Mouse (Mus musculus) cerebellum, adult 9-10 months (tissue): ENCODE data around the gene Hipk2.

ENCODE experiments used
- DNase-seq: peaks from one replicate; pipeline ENCODE4 v3.0.0; 2022

Gene Hipk2

DNA sequence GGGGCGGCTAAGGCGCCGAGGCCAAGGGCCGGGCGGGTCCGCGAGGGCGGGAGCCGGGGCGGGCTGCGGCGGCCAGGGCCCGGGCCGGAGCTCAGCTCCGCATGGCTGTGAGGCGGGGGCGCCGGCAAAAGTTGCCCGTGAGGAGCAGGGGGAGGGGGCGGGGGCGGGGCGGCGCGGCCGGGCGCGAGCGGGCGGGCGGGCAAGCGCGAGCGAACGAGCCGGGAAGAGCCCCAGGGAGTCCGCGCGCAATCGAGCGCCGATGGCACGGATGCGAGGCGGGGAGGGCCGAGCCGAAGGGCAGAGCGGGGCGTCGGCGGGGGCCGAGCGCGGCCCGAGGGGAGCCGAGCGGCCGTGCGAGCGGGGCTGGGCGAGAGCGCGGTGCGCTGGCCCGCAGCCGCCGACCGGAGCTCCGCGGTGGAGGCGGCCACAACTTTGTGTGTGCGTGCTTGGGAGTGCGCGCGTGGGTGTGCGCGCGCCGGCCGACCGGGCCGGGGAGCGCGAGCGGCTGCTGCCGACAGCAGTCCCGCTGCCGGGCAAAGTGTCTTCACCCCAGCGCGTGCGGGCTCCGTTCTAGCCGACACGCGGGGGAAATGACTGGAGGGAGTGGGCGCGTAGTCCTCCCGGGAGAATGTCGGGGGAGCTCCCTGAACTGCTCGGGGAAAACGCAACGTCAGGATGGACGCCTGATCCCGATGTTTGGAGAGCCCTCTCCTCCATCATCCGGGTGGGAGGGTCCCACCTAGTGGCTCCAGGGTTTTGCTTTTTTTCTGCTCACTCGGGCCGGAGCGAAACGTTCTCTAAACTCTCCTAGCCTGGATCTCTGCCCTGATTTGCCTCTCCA lies at the start of gene Hipk2:
Hipk2 (minus strand) TSS at position 95 of the 841 bp plus-strand sequence.
- DNase-seq, result peak; percentile 59

DNA sequence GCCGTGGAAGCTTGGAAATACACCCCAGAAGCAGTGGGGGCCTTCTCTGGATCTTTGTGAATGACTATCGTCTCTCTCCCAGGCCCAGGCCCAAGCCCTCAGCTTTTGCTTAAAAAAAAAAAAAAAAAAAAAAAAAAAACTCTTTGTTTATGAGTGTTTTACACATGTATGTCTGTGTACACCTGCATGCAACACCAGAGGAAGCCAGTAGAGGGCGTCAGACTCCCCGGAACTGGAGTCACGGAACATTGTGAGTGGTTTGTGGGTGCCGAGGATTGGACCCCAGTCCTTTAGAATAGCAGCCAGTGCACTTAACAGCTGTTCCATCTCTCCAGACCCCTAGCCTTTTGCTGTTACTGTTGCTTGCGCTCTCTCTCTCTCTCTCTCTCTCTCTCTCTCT lies 49.8 kb upstream of the Hipk2 start:
- DNase-seq, result no peak

DNA sequence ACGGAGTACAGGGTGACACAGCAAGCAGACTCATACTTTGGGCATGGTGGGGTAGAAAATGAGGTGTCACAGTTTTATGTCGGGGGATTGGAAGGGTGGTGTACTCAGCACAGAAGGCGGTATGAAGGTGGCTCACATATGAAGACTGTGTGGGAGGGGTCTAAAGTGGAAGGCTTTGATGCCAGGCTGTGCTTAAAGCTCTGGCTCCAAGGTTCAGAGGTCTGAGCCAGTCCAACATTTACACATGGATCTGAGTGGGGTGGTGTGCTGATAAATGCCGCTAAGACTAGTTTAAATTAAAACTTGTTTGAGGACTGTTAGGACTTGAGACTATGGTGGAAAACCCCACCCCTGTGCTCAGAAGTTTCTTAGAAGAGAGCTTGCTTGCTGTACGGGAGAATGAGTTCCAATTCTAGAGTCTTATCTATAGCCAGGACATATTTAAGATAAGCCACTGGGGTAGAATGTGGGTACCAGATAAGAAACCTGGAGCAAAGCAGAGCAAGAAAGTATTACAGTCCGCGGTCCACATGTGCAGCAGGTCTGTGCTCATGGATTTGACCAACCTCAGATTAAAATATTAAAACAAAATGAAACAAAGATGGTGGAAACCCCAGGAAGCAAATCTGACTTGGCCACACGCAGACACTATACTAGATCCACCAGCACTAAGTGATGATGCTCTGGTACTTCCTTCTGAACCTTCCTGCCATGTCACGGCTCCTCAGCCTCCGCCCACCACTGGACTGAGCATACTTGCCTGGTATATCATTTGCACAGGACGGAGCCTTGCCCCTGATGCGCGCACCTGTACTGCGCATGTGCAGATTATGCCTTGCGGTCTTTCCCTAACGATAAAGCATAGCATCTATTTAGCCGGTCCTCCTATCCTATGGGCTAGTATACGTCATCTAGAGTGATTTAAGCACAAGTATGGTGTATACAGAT lies 48.2 kb upstream of the Hipk2 start:
- no peak for DNase-seq

DNA sequence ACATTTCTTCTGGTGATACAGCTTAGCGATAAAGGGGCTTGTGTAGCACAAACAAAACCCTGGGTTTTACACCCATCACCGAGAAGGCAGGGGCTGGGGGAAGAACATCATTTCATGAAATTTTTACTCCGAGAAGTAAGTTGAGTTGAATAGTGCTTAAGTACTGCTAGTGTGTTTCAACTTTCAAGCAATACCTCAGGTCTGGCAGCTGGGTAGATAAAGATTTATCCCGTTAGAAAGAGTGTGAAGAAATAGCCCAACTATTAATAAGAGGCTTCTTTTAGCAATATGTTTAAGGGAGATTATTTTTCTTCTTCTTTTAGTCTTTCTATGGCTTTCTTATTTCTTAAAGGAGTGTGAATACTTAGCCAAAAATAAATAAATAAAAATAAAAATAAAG lies 47.5 kb upstream of the Hipk2 start:
- no peak for DNase-seq

DNA sequence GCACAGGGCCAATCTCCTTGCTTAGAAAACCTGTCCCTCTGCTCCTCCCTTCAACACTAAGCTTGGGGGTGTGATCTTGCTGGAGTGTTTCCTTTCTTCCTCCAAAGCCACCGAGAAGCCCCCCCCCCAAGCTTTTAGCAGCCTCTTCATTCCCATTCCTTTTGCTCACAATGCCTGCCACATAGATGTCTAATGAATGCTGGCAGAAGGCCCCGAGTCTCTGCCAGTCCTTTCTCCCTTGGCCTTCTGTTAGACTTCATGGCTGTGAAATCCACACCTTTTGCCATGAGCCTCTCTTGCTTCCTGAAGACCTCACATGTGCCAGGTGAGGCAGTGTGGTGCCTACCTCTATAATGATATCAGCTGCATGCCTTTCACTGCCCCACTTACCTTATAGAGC lies 46.6 kb upstream of the Hipk2 start:
- no peak for DNase-seq

DNA sequence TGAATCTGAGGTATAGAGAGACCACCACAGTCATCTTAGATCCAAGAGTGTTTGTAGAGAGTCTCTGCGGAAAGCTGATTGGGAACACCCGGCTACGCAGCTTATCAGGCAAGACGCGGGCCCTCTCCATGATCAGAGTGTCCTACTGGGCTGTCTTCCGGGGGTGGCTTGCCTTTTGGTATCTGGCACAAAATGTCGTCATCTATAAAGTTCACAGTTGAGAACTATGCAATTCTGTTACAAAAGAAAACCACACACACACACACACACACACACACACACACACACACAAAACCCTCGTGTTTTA lies 45.8 kb upstream of the Hipk2 start:
- DNase-seq, result no peak

DNA sequence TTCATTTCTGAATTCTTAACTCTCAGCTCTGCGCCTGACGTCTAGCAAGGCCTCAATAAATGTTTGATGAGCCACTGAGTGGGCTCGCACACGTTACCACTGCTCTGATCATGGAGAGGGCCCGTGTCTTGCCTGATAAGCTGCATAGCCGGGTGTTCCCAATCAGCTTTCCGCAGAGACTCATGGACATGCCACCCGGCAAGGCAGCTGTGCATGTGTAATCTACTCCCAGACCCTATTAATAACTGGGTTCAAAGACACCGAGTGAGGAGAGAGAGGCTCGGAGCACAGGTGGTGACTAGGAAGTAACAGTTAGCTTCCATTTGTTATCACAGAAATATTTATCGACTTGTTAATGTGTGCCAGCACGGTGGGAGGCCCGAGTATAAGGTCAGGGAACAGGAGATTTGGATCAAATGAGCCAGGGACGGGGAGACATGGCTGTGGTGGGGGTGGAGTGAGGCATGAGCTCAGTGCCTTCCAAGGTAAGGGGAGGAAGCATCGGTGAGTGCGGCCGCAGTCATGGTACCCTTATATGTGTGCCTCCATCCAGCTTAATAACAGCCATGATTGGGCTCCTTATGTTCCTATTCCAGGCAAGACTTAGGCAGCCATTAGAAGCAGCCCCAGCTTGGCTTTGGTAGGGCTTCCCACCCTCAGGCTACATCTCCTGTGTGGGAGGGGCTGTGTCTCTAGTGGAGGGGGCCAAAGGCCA lies 45.3 kb upstream of the Hipk2 start:
- no peak for DNase-seq

DNA sequence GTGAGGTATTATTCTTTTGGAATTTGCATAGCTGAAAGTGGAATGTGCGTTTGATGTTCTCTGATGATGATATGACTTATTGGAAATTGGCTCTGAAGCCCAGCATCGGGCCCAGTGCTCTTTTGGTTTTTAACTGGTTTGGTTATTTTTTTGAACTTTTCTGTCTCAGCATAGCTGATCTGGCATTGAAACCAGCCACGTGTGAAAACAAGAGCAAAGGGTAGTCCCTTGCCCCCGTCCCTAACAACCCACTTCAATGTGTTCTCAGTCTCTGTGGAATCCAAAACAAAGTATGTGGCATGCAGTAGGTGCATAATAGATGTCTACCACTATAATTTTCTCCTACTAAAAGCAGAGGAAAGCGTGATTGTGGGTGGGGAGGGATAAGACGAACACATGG lies 44.2 kb upstream of the Hipk2 start:
- DNase-seq, result no peak

DNA sequence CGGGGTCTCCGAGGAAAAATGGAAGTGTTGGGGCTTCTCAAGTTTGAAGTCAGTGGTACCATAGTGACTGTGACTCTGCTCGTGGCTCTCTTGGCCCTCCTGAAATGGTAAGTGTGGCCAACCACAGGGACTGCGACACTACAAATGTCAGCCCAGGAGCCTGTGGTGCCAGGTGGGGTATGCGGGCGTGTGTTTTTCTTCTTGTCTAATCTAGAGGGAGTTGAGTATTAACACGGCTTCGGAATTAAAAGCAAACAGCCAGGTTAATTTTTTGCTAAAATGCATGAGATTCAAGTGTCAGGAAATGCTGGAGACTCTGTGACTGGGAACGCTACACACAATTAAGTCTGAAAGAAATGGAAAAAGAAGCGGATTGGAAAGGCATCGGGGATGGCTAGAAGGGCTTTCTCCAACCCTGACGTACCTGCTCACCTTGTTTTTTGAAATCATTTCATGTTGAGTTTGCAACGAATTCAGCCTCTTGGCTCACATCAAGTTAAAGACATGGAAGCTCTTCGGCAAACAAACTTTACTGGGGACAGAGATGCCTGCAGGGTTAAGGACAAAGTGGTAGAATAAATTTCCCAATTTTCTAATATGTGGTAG lies 43.3 kb upstream of the Hipk2 start:
- no peak for DNase-seq

DNA sequence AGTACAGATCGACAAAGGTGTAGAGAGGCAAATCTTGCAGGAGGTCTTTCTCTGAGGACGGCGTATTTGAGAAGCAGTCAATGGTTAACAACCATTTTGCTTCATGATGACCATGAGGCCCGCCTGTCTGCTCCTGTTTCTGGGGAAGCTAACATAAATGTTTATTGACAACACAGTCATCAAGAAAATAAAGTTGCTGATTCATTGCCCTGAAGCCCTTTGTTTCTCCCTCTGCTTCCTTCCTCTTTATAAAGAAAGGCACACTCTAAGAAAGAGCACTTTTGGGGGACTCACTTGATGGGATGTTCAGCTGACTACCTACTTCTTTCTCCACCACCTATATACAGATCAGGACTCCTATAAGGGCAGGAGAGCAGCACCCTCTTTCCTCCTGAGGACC lies 42.8 kb upstream of the Hipk2 start:
- no peak for DNase-seq

DNA sequence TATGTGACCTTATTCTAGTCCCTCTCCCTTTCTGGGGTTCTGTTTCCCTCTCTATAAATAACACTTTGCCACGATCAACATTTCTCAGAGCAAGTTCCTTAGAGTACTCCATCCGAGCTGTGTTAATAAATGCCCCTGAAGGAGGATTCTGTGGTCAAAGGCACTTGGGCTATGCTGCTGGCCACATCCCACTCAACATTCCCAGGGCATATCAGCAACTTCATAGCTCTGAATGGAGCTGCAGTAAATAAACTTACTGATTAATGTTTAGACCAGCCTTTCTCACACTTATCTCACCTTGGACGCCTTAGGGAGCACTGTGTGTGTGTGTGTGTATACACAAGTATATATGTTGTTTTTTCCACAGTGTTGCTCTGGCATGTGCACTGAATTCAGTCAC lies 41.5 kb upstream of the Hipk2 start:
- no peak for DNase-seq

DNA sequence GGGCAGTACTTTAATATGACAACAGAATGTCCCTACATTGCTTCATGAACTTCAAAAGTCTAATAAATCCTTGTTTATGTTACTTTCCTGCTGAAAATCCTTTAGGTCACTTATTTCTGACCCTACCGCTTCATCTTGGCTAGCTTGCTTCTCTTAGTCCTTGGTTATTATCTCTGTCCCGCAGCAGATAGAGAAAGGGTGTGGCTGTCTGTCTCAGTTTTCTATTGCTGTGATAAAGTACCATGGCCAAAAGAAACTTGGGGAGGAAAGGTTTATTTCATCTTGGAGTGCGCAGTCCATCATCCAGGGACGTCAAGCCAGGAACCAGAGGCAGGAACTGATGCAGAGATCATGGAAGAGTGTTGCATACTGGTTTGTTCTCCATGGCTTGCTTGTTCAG lies 40.6 kb upstream of the Hipk2 start:
- DNase-seq, result no peak

DNA sequence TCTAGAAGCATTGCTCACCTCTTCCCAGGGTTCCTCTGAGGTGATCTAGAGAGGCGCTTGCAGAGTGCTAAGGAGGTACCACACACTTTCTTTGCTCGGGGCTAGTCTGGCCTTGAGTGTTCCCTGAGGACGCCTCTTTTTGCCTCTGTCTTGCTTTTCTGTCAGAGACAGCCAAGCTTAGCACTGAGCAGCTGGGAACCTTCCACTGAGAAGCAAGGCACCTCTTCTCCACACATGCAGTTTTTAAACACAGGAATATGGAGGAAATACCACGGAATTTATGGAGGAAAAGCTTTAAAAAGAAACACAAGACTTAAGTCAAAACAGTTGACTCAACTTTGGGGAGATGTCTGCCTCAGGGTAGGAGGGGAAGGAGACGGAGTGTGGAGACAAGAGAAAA lies 39.8 kb upstream of the Hipk2 start:
- DNase-seq, result no peak

DNA sequence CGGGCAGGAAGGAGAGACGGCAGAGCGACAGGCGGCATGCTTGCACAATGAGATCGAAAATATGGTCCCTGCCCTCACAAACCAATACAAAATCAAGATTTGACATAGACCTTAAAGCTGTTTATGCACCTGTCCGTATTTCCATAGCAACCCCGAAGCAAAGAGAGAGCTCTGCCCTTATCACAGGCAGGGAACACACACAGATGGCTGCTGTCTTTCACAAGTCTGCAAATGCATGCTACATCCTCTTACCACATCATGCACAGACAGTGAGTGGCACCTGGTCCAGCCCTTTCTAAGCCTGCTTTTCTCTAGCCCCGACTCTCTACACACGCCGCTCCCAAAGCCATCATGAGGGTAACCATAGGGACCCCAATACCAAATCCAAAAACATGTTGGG lies 38.2 kb upstream of the Hipk2 start:
- no peak for DNase-seq

DNA sequence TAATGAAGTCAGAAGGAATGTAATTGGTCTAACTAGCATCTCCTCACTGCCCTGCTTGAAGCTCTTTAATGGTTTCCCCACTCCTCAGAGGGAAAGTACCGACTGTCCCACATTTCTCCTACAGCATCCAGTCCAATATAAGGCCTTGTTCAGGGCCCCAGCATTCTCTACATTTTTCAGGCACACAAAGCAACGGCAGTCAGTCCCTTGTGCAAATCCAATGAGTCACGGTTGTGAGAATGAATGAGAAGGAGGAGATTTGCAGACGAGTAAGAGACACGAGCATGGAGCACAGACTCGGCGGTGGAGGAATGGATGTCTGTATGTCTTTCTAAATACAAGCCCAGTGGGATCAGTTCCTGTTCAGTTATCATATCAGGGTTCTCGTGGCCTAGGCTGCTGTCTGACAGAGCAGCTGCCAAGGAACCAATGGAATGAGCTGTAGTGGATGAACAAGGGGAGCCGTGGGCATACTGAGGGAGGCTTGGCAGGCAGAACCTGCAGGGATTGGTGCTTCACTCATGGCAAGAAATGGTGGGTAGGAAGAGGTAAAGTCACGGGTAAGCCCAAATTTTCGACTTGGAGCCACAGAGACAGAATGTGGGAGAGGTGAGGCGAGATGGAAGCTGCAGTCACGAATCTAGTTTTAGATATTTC lies 37.5 kb upstream of the Hipk2 start:
- no peak for DNase-seq

DNA sequence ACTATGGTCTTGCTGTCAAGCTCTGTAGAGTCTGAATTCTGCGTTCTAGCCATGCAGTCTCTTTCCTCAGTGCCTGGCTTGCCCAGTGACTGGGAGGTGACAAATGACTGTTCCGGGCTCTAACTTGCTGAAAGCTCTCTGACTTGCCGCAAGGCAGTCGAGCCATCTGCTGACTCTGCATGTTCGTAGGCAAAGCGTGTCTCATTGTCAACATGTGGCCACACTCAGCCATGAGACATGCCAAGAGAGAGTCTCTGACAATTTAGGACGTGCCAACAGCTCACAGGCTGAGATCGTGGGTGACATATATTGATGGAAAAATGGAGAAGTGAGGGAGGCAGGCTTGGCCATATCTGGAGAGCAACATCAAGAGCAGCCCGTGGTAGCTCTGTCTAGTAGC lies 36.9 kb upstream of the Hipk2 start:
- DNase-seq, result no peak

DNA sequence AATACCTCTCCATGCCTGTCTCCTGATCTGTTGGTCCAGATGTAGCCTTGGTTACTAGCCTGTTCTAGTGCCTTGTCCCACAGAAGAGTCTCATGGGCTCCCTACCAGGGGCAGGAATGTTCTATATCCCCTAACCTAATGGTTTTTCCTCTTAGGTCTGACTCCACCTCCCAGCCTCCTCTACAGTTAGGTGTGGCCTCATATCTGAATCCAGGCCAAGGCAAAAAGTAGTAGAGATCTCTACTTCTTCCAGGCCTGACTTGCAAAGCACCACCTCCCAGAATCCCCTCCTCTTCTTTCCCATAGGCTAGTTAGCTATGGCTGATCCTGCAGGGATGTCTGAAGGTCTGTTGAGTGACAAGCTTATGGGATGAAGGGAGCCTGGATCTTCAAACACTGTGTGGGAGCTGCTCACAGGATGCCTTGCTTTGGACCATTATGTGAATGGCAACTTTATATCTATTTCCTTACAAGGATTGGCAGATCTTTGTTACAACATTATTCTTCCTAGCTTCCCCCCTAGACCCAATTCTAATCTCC lies 36.2 kb upstream of the Hipk2 start:
- no peak for DNase-seq

DNA sequence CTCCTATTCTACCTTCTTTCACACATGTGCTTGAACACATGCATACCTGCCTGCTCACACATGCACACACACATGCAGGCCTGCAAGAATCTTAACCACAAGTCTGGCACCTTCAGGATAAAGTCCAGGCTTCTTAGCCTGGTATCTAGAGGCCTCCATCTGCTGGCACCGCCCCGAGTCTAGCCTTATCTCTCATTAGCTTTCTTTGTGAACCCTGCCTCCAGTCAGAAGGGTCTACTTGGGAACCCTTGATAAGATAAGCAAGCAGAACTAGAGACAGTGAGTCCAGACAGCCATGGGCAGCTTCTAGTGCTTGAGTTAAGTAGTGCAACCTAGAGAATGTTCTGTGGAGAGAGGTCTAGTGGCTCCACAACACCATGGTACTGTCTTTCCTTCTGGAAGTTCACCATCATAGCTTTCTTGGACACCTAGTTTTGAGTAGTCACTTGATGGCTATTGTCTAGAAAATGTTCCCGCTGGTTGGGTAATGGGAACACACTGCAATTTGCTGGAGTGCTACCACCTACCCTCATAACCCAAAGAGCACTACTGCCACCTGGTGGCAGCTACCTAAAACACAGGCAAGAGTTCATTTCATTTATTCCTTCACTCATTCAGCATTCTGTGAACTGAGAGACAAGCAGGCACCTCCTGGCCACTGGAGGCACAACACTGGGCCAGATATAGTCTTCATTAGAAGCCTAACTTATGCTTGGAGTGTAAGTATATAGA lies 35.0 kb upstream of the Hipk2 start:
- peak; percentile 76 for DNase-seq

DNA sequence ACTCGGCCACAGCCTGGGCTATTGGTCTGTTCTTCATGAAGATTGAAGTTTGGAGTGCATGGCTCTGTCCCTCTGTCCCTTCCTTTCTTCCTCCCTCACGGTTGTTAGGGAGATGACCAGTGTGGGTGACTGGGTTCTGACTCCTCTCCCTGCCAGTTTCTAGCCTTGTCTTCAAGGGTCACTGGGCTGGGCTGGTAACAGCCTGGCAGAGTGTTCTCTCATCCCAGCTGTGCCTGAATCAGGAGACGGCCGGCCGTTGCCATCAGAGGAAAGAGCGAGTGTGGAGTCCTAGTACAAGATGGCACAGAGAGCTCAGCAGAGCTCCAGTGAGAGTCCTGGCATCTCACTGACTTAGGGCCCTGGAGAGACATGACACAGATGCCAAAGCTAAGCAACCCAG lies 32.4 kb upstream of the Hipk2 start:
- no peak for DNase-seq

DNA sequence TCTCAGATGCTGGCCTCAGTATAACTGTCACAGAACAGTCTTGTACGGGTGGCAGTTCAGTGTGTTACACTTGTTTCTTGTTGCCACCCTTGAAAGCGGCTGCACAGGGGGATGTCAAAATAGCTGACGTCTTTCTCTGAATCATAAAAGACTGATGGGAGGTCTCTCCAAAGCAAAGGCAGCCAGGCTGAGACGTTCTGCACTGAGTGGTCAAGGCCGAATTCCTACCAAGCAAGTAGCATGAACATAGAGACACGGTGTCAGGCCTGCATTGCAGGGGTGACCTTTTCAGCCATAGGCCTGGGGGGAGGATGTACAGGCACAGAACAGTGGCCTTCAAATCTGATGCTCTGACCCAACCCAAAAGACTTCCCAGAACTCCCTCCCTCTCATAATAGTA lies 30.0 kb upstream of the Hipk2 start:
- no peak for DNase-seq

DNA sequence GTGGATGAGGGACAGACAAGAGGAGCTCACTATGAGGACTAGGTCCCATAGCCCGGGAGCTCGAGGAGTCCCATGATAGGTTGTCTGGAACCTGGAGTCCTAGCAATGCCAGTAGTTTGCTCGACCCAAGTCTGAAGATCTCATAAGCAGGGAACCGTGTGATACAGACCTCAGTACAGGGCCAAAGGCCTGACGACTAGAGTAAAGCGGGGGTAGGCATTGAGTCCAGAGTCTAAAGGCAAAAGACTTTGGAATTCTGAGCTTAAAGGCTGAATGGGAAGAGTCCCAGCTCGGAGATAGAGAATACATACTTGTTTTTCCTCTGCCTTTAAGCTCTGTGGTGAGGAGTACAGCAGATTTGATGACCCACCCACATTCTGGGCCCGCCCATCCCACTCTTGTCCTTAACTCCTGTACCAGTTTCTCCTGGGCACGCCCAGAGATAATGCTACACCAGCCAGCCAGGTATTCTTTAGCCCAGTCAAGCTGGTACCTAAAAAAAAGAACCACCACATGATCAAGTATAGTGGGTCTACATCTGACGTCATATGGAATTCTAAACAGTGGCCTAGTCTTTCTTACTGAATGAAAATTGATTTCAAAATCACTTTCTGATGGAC lies 27.0 kb upstream of the Hipk2 start:
- DNase-seq, result no peak
